ENCODE assay signal across 8 mouse cellular contexts in the genomic region with DNA sequence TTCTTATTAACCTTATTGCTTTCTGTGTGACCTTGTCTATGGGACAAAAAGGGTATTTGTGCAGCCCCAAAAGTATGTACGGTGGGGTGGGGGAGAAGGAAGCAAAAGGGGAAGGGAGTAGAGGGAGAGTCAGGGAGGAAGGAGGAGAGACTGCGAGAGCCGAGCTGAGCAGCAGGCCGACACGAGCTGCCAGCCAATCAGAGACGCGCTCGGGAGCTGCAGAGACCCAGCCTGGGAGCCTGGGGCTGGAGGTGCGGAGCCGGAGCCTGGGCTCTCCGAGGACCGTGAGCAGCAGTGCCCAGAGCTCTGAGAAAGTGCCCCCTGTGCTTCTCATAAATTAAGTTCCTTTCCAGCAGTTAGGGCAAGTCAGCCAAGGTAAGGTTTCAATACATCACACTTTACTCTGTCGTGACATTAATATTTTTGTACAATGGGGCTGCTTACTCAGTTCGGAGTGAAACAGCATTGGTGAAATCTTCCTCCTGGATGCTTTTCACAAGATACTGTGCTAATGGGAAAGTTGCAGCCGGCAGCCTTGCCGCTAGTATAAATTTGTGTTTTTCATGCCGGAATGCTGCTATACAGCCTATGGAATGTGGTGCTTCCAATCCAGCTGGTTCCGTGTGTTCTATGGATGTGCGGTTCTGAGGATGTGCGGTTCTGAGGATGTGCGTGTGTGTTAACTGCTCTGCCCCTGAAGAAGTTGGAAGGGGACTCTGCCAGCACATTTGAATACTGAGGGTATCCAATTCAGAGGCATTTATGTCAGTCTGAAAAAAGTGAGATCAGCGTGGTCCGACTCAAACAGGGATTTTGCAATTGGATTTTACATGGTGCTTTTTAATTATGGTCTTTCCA.
A peak's percentile ranks its signal among the peaks of the same experiment; 100 is the strongest.
DNase-seq lines count a peak whose midpoint lies in the region; ATAC-seq and TF ChIP-seq lines count a peak whose summit lies in the region.

No protein-coding gene starts in this region.

- peak overlapping the region; percentile 22; the same call in 1 of the 2 replicates for H3K27ac ChIP-seq in embryonic fibroblast, embryonic 13.5 days (ENCODE audit: insufficient read depth, low read length)
- H3K27ac ChIP-seq in lung, embryonic 15.5 days: no peak overlapping the region

- H3K9me3 ChIP-seq in lung, embryonic 15.5 days: no peaks in the 10 kb centered on the region

- peak; percentile 100 for ATAC-seq in lung, embryonic 15.5 days (ENCODE audit: borderline replicate concordance, extremely low read depth, low FRiP score, low TSS enrichment)

- no peaks in the 10 kb centered on the region for H3K36me3 ChIP-seq in lung, embryonic 15.5 days

- TF ChIP-seq CTCF in embryonic fibroblast, embryonic 13.5 days (IDR thresholded peaks at IDR 0.05; ENCODE audit: borderline replicate concordance, insufficient read depth, low read length): no peak

- TF ChIP-seq POLR2A in embryonic fibroblast, embryonic 13.5 days (IDR thresholded peaks at IDR 0.05; ENCODE audit: low read depth, low read length): no peak; the same call in 1 of the 2 replicates

- 5% methylated on average over 23 of the region's 23 CpGs for WGBS in lung, embryonic 15.5 days

- no peak overlapping the region for H3K9ac ChIP-seq in lung, embryonic 15.5 days

- peak overlapping the region; percentile 39 for H3K4me3 ChIP-seq in embryonic fibroblast, embryonic 13.5 days (ENCODE audit: insufficient read depth, low read length)
- peak overlapping the region; percentile 37 for H3K4me3 ChIP-seq in lung, embryonic 15.5 days

- H3K4me2 ChIP-seq in lung, embryonic 15.5 days: peak overlapping the region; percentile 71

- intact Hi-C loops in heart, postnatal 10 days (cut with DNase I): no loop called here

- peaks cover 3% of the 10 kb centered on the region; the same call in 1 of the 2 replicates for H3K4me1 ChIP-seq in embryonic fibroblast, embryonic 13.5 days (ENCODE audit: control insufficient read depth, insufficient read depth, low read length)
- 0 out of 2 replicates have a peak, but pooled peaks cover 6% of the 10 kb centered on the region for H3K4me1 ChIP-seq in lung, embryonic 15.5 days

- peak; percentile 6 for DNase-seq in thymus, postnatal 4 days
- no peak for DNase-seq in thymus, postnatal 14 days
- peak; percentile 44 to 53 for DNase-seq in heart, postnatal 10 days
- DNase-seq in layer of hippocampus, postnatal 14 days (ENCODE audit: low spot score in 2 of 2): peak; percentile 62 to 74
- peak; percentile 85 for DNase-seq in retina, postnatal 1 day
- no peak for DNase-seq in T-cell, adult 2 months (ENCODE audit: low spot score)

- H3K27me3 ChIP-seq in lung, embryonic 15.5 days: no peaks in the 10 kb centered on the region

Comparison
In these comparisons a context has a peak if more than half of its experiments do, and no peak if none do; other contexts are left out.
1. DNase-seq: peak in thymus, postnatal 4 days (single experiment), heart, postnatal 10 days (2 of 2), layer of hippocampus, postnatal 14 days (2 of 2) and retina, postnatal 1 day (single experiment); none in thymus, postnatal 14 days (single experiment) and T-cell, adult 2 months (single experiment).